Mouse (Mus musculus) heart, embryonic 12.5 days (tissue): Measurements from ENCODE around the gene Itgb6. TPM values are rescaled to one million over a fixed set of nuclear protein-coding genes. Genes with fewer than 3 reads are reported as not detected.
A peak's percentile ranks its signal among the peaks of the same experiment; 100 is the strongest.

Experiments
- ATAC-seq: fragments of 200-750 bp; cut with Nextera tagmentation; 2 replicates; pipeline ENCODE4 v1.8.0; 2017; ENCODE audit warnings: moderate TSS enrichment, moderate library complexity; ENCODE audit not compliant: insufficient number of reproducible peaks, low FRiP score
- H3K27ac ChIP-seq: fragments of 300-500 bp; sonication (generic); 2 replicates; pipeline ENCODE4 v1.5.1; 2016; ENCODE audit warnings: mild to moderate bottlenecking, moderate library complexity; ENCODE audit not compliant: poor library complexity, severe bottlenecking
- H3K27me3 ChIP-seq: fragments of 300-500 bp; sonication (generic); replicated peaks from 2 replicates; pipeline ENCODE4 v1.6.1; 2016; ENCODE audit warnings: mild to moderate bottlenecking, moderate library complexity
- H3K36me3 ChIP-seq: fragments of 300-500 bp; sonication (generic); 2 replicates; pipeline ENCODE4 v1.6.1; 2016; ENCODE audit warnings: mild to moderate bottlenecking, moderate library complexity
- H3K4me1 ChIP-seq: fragments of 300-500 bp; sonication (generic); replicated peaks from 2 replicates; pipeline ENCODE4 v1.6.1; 2016; ENCODE audit warnings: mild to moderate bottlenecking
- H3K4me2 ChIP-seq: fragments of 300-500 bp; sonication (generic); 2 replicates; pipeline ENCODE4 v1.6.1; 2016; ENCODE audit warnings: mild to moderate bottlenecking, moderate library complexity
- H3K4me3 ChIP-seq: fragments of 300-500 bp; sonication (generic); 2 replicates; pipeline ENCODE4 v1.5.1; 2016; ENCODE audit warnings: mild to moderate bottlenecking
- H3K9ac ChIP-seq: fragments of 300-500 bp; sonication (generic); 2 replicates; pipeline ENCODE4 v1.6.1; 2016; ENCODE audit warnings: mild to moderate bottlenecking, moderate library complexity
- H3K9me3 ChIP-seq: fragments of 300-500 bp; sonication (generic); replicated peaks from 2 replicates; pipeline ENCODE4 v1.6.1; 2016; ENCODE audit warnings: mild to moderate bottlenecking, moderate library complexity
- WGBS: fragments of 180-500 bp; shearing (Covaris S2); methylation state at CpG from one replicate; pipeline ENCODE4 v1.1.7; 2016; 5-methylcytosine and 5-hydroxymethylcytosine counted together
- polyA plus RNA-seq: library from polyadenylated mRNA; unstranded; fragments of >200 nt; fragmentation: Nextera tagmentation; extraction: Ambion mirVana; gene quantifications from 2 replicates; pipeline ENCODE4 v1.2.1, GENCODE M21; 2016

The Itgb6 gene
- polyA plus RNA-seq, 1 experiment from 2014 or later, result 0.14 TPM

DNA sequence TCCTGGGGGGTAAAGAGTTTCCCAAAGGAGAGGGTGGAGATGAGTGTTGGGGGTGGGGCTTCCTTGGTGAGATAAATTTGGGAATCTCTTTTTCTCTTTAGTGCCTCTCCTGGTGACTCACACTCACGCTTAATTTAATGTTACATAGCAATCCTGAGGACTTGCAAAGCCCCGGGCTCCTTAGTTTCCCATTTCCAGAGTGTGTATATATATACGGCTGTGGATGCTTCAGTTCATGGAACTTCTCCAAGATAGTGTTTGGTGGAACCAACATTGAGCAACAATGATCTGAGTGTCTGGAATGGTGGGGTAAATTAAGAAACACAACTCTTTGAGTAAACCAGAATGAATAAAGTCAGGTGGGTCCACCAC is 108.6 kb downstream of the Itgb6 start:
- Histone ChIP-seq H3K4me1 (0 out of 2 replicates have a peak, but pooled peaks cover 2% of the 10 kb centered on the region), H3K27ac (no peak overlapping the region), H3K9me3 (no peaks in the 10 kb centered on the region), H3K9ac (no peak overlapping the region), H3K4me2 (no peak overlapping the region), H3K4me3 (no peak overlapping the region), H3K36me3 (no peaks in the 10 kb centered on the region), H3K27me3 (no peaks in the 10 kb centered on the region)
- WGBS, result 77% methylated on average over 3 of the region's 3 CpGs
- ATAC-seq, result no peak

DNA sequence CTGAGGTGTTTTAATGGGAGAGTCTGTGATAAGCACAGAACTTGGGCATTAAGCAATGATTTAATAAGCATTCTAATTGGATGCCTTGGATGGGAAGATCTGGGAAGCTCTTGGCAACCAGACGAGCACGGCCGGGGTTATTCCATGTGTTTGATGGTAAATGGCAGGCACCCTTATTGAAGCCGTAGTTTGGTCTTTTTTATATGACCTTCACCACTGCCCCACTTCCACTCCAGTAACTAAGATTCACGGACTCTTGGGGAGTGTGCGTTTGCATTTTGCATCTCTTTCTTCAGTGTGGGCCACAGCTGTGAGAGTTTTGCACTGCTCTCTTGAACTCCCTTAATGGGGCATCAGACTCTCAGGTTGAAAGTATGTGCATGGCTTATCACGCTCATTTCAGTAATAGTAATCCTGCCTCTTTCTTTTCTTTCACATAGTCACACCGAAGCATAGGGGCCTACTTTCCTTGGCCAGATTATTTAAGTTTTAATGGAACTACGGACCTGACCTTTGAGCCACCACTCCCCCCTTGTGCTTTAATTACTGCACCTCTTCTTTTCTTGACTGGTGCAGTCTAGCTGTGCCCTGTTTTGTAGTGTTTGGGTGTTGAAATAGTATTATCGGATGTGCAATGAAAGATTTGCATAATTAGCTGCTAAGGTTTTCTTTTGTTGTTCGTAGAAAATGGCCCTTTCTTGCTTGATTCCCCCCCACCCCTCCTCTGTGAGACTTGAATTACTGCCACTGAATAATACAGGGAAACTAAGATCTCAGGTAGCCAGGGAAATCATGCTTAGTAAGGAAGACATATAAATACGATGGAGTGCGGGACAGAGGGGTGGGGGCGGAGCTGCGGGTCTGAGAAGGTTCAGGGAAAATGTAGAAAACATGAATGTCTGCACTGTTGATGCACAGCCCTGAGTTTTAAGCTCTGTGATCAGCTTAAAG is 109.3 kb downstream of the Itgb6 start:
- ATAC-seq, result no peak
- H3K4me3 ChIP-seq, result no peak overlapping the region
- H3K4me2 ChIP-seq, result no peak overlapping the region
- H3K36me3 ChIP-seq, result no peaks in the 10 kb centered on the region
- H3K4me1 ChIP-seq, result 0 out of 2 replicates have a peak, but pooled peaks cover 2% of the 10 kb centered on the region
- no peak overlapping the region for H3K9ac ChIP-seq
- H3K27me3 ChIP-seq, result no peaks in the 10 kb centered on the region
- no peak overlapping the region for H3K27ac ChIP-seq
- 88% methylated on average over 15 of the region's 15 CpGs for WGBS
- H3K9me3 ChIP-seq, result no peaks in the 10 kb centered on the region

DNA sequence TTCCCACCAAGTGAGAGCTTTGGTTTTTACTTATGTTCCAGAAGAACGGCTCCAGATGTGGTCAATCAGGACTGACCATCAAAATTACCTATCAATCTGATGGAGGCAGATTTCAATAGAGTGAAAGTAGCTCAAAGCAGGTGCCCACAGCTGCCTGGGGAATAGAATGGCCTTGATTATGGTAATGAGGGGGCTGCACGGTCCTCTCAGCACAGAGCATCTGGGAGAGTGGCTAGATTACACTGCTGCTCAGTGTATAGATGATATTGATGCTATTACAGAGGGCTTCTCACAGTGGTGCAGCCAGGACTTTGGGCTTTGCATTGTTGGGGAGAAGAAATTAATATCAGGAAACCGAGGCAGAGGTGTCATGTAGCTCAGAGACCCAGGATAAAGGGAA is 110.8 kb downstream of the Itgb6 start:
- no peak for ATAC-seq
- H3K27ac ChIP-seq, result no peak overlapping the region
- no peak overlapping the region for H3K9ac ChIP-seq
- 0 out of 2 replicates have a peak, but pooled peaks cover 2% of the 10 kb centered on the region for H3K4me1 ChIP-seq
- H3K9me3 ChIP-seq, result no peaks in the 10 kb centered on the region
- no peaks in the 10 kb centered on the region for H3K27me3 ChIP-seq
- WGBS, result 76% methylated on average over 3 of the region's 3 CpGs
- no peak overlapping the region for H3K4me3 ChIP-seq
- no peak overlapping the region for H3K4me2 ChIP-seq
- H3K36me3 ChIP-seq, result no peaks in the 10 kb centered on the region

DNA sequence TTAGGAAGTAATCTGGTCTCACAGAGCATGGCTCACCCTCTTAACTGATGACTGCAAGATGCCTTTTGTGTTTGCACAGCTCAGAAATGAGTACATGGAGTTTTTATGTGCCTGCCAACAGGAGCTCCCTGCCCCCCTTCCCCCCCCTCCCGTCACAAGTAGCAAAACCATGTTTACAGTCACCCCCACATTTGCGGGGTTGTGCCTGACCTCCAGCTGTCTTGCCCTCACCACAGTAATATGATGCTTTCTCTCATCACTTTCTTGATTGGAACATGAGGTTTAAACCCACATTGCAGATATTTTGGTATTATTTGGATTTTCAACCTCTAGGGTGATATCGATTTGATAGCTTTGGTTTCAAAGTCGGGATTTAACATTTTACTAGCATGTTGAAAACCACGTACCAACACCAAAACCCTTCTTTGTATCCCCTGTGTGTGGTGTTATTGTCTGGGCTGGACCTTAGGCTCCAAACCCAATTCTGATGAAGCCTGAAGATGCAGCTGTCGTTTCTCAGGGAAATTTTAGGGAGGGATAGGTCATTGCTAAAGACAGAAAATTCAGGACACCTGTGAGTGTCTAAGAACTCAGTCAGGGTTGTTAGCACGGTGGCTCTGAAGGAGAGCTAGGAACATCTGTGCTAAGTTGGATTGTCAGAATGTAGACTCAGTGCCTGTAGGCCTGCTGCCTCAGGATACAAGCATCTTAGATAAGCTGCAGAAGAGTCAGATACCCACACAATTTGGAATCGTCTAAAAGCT is 112.8 kb downstream of the Itgb6 start:
- H3K36me3 ChIP-seq, result no peaks in the 10 kb centered on the region
- H3K27me3 ChIP-seq, result no peaks in the 10 kb centered on the region
- H3K4me2 ChIP-seq, result no peak overlapping the region
- no peak overlapping the region for H3K27ac ChIP-seq
- no peaks in the 10 kb centered on the region for H3K9me3 ChIP-seq
- 0 out of 2 replicates have a peak, but pooled peaks cover 2% of the 10 kb centered on the region for H3K4me1 ChIP-seq
- H3K4me3 ChIP-seq, result no peak overlapping the region
- no peak for ATAC-seq
- no peak overlapping the region for H3K9ac ChIP-seq
- WGBS, result 71% methylated on average over 8 of the region's 8 CpGs

DNA sequence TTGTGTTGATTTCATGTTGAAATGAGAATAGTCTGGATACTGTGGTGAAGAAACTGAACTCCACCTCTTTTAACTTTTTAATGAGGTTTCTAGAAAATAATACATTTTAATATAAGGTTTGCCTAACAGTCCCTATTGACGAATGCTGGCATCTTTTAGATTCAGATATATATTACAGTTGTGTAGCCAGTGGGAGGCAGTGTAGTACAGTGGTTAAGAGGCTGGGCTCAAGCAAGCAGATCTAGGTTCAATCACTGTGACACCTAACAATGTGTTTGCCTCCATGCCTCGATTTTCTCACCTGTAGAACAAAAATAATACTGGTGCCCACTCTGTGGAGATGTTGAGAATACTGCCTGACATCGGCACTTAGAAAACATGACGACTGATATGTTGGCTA is 114.5 kb downstream of the Itgb6 start:
- no peaks in the 10 kb centered on the region for H3K9me3 ChIP-seq
- no peaks in the 10 kb centered on the region for H3K36me3 ChIP-seq
- H3K27me3 ChIP-seq, result no peaks in the 10 kb centered on the region
- H3K4me2 ChIP-seq, result no peak overlapping the region
- H3K27ac ChIP-seq, result no peak overlapping the region
- 45% methylated on average over 4 of the region's 4 CpGs for WGBS
- 0 out of 2 replicates have a peak, but pooled peaks cover 2% of the 10 kb centered on the region for H3K4me1 ChIP-seq
- H3K4me3 ChIP-seq, result no peak overlapping the region
- no peak overlapping the region for H3K9ac ChIP-seq
- no peak for ATAC-seq

DNA sequence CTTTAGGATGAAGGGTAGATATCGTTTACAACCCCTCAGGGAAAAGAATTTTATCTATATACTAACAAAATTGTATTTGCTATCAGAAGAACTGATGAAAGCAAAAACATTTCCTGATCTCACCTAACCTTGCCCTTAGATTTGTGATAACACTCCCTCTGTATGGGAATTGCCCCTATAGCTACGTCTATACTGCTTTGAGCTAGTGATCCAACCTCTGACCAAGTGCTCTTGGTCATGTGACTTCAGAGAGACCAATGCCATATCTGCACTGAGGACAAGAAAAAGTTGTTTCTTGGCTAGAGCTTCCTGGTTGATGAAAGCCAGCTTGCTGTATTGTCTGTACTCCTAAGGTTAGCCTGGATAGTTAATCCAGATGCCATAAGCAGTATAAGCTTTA is 121.1 kb downstream of the Itgb6 start:
- no peak overlapping the region for H3K4me3 ChIP-seq
- H3K27ac ChIP-seq, result no peak overlapping the region
- H3K36me3 ChIP-seq, result no peaks in the 10 kb centered on the region
- ATAC-seq, result no peak
- H3K27me3 ChIP-seq, result no peaks in the 10 kb centered on the region
- 66% methylated on average over 2 of the region's 2 CpGs for WGBS
- H3K4me1 ChIP-seq, result 0 out of 2 replicates have a peak, but pooled peaks cover 3% of the 10 kb centered on the region
- no peak overlapping the region for H3K9ac ChIP-seq
- H3K4me2 ChIP-seq, result no peak overlapping the region
- H3K9me3 ChIP-seq, result no peaks in the 10 kb centered on the region; the same call in 1 of the 2 replicates

DNA sequence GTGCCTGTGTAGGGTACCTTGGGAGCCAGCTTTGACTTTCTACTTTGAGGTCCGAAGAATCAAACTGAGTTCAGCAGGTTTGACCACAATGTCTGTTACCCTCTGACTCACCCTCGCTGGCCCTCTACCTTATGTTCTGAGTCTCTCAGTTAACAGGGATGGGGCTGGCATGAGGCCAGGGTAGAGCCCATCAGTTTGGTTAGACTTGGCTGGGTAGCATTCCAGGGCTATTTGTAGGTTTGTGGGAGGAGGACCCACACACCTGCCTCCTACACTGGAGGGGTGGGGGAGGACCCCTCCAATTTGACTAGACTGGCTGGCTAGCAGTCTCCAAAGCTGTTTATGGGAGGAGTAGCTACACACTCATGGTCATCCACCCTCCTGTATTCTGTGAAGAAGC is 121.6 kb downstream of the Itgb6 start:
- Histone ChIP-seq H3K9me3 (peaks cover 3% of the 10 kb centered on the region; the same call in 1 of the 2 replicates), H3K4me1 (0 out of 2 replicates have a peak, but pooled peaks cover 3% of the 10 kb centered on the region), H3K36me3 (no peaks in the 10 kb centered on the region), H3K27me3 (no peaks in the 10 kb centered on the region), H3K9ac (no peak overlapping the region), H3K4me3 (no peak overlapping the region), H3K4me2 (no peak overlapping the region), H3K27ac (no peak overlapping the region)
- 80% methylated on average over 2 of the region's 2 CpGs for WGBS
- no peak for ATAC-seq

DNA sequence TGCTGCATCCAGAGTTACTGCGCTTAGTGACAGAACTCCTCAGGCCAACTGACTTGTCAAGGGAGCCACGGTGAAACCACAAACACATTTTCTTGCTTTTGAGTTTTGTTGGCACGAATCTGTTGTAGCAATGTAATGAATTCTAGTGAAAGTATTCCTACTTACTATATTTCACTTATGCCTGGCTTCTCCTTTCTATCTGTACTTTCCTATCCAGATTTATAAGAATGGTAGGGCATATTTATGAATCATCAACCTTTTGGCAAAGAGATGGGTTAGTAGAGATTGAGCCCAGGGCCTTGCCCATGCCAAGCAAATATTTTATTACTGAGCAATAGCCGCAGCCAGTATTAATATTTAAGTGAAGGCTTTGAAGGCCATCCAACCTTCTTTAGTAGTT is 139.0 kb downstream of the Itgb6 start:
- Histone ChIP-seq H3K4me3 (no peak overlapping the region), H3K4me2 (no peak overlapping the region), H3K27ac (no peak overlapping the region), H3K27me3 (no peaks in the 10 kb centered on the region), H3K36me3 (no peaks in the 10 kb centered on the region), H3K9me3 (no peaks in the 10 kb centered on the region), H3K4me1 (peaks cover 8% of the 10 kb centered on the region; the same call in 1 of the 2 replicates), H3K9ac (no peak overlapping the region)
- ATAC-seq, result no peak
- 86% methylated on average over 4 of the region's 4 CpGs for WGBS

DNA sequence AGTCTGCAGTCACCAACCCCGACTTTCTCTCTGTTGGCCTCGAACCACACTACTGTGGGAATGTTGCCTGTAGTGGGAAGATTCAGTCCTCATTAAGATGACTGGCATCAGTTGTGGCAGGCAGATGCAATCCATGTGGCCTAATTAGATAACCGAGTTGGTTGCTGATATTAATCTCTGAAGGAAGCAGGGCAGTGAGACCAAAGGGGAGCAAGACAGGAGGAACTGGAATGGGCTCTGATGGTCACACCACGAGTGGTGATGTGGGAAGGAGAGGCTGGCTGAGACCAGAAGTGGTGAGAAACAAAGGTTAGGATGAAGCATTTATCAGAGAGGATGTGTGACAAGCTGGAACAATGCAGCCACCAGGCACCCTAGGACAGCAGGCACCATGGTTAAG is 167.9 kb downstream of the Itgb6 start:
- H3K4me2 ChIP-seq, result no peak overlapping the region
- H3K9me3 ChIP-seq, result no peaks in the 10 kb centered on the region
- no peaks in the 10 kb centered on the region for H3K36me3 ChIP-seq
- WGBS, result 48% methylated on average over 4 of the region's 4 CpGs
- H3K27ac ChIP-seq, result no peak overlapping the region
- no peaks in the 10 kb centered on the region for H3K27me3 ChIP-seq
- no peak for ATAC-seq
- H3K4me3 ChIP-seq, result no peak overlapping the region
- no peak overlapping the region for H3K9ac ChIP-seq
- peaks cover 19% of the 10 kb centered on the region for H3K4me1 ChIP-seq

DNA sequence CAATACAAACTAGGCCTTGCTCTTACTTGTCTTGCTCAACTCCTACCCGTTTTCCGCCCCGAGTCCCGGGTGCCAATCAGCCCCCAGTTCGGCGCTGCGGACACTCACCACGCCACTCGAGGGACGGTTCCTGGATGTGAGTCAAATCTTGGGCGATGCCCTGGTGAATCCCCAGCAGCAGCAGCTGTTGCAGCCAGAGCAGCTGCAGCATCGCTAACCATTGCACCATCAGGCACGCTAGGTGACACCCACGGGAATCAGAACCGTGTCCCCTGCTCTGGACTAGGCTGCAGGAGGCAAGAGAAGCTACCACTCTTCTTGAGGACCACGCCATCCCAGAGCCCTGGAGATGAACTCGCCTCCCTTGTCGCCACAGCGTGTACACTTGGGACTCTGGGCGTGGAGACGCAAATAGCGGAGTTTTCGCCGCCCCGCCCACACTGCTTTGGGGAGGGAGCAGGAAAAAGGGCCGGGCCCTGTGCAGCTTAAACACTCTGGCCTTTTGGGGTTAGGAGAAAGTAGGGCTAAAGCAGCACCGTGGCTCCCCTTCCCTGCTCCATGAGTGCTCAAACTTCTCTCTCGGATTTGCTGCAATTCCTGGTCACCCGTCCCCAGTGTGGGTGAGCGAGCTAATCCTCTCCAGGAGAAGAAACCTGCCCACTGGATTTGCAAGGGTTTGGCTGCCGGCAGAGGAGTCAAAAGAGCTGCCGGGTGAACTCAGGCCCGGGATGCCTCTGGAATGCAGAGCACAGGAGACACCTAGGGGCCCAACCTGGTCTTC is 169.4 kb downstream of the Itgb6 start, which contains the start of gene Pla2r1:
TSS of gene Pla2r1 (minus strand) at position 407 of the 781 bp plus-strand sequence.
- H3K27ac ChIP-seq, result no peak within 1 kb of the TSS
- H3K4me2 ChIP-seq, result peak within 1 kb of the TSS; percentile 96

More for the DNA sequence above, 169.4 kb downstream of the Itgb6 start, which contains the start of gene Pla2r1:
- H3K4me1 ChIP-seq, result peaks cover 19% of the 10 kb centered on the region
- no peaks in the 10 kb centered on the region for H3K9me3 ChIP-seq
- no peaks in the 10 kb centered on the region for H3K36me3 ChIP-seq
- peak; percentile 45; the same call in 1 of the 2 replicates for ATAC-seq
- H3K4me3 ChIP-seq, result peak within 1 kb of the TSS; percentile 55
- 3% methylated on average over 33 of the region's 33 CpGs for WGBS
- H3K27me3 ChIP-seq, result no peaks in the 10 kb centered on the region
- peak within 1 kb of the TSS; percentile 73 for H3K9ac ChIP-seq
